Mouse (Mus musculus) embryo, embryonic 11 days (tissue): ENCODE data around the gene Gng10.

Experiments
- DNase-seq: peaks from one replicate; pipeline ENCODE4 v3.0.0-alpha.2; 2015

Gng10 gene

DNA sequence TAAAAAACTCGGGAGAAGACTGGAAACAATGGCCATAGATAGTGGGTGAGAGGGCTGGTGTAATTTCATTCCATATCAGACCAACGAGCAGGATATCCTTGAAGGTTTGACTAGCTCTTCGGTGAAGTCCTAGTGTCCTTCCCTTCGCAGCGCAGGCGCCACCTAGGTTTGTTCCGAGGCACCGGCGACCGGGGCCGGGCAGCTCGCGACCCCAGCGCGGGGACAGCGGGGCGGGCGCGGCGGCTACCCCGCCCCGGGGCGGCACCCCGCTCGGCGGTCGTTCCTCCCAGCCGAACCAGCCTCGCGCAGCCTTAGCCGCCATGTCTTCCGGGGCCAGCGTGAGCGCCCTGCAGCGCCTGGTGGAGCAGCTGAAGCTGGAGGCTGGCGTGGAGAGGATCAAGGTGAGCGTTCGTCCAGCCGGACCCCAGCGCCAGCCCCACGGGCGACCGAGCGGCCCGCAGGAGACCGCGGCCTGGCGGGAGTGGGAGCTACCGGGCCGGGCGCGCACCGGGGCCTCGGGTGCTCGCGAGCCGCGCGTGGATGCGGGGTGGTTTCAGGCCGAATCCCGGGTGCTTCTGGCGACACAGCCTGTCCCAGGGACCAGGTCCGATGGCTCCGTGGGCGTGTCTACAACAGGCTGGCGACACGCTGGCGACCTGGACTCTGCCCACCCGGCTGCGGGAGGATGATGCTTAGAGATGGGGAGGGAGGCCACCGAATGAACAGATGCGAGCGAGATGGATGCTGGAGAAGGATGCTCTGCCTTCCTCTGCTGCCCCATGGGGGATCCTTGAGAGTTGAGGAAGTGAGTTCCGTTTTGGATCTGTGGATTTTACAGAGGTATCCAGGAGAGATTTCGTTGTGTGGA, at the start of gene Gng10:
TSS of gene Gng10 (plus strand) at position 171 of the 868 bp plus-strand sequence.
- DNase-seq, result peak; percentile 75

DNA sequence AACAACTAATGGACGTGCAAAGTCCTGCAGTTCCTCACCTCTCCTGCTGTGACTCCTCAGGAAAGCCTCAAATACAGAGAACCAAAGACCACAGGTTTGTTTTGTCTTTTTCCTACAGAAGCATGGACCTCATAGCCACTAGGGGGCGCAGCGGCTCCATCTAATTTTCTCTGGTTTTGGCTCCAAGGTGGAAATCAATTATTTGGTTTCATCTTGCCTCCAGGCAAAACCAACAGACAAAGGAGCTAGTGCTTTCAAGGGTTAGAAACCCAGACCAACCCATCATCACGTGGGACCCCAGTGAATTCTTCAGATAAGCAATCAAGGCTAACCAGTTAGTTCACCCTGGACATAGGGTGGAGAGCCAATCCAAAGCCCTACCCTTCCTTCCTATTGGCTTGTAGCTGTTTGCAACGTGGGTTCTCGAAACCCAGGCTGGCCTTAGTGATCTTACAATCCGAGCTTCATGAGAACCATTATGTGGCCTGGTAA, 49.7 kb upstream of the Gng10 start:
- DNase-seq, result peak; percentile 85

DNA sequence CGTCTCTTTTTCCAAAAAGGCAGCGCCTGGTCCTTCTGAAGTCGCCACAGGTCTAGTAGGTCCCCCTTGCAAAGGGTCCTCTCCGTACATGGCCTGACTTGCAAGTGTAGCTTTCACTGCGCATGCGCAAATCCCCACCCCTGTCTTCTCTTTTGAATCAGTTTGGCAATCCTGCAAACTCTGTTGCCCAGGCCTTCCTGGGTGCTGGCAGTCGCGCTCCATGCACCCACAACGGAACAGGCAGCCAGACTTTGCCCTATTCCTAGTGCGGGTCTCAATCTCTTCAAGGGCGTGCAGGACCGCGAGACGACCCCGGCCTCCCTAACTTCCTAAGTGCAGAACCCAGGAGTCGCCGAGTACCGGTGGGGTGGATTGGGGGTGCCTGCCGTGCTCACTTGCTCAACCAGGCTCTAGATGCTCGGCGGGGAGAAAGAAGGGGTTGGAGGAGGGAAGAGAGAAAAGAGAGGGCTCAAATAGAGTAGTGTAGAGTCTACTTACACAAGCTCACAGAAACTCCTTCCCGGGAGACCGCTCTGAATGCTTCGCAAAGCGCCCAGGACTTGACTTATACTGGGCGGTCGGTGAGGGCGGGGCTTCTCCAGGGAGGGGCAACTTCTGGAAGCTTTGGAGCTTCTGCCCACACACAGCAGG, 48.2 kb upstream of the Gng10 start, which contains the start of gene Ptgr1:
TSS of gene Ptgr1 (minus strand) at position 580 of the 651 bp plus-strand sequence.
- peak; percentile 90 for DNase-seq

DNA sequence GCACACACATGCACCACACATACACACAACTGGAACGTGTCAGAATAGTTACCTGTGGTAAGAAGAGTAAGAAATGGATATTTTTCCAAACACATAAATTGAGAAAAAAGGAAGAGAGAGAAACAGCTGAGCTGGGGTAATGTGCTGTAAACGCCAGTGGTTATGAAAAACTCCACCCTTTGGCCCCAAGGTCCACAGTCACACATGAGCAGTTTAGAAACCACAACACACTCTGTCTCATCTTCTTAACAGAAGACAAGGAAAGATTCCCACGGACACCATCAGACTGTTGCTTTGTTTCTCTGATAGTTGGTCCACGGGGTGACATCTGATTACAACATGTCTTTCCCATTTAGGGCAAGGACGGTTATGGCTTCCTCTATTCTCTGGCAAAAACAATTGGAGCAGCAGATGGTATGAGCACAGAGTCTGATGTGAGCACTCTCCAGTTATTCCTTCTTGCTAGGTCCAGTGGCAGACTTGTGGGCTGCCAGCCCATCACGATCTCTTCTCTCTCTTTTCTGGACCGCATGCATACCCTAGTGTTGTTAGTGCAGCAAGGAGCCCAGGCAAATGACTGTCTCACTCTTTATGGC, 45.5 kb upstream of the Gng10 start:
- DNase-seq, result no peak

DNA sequence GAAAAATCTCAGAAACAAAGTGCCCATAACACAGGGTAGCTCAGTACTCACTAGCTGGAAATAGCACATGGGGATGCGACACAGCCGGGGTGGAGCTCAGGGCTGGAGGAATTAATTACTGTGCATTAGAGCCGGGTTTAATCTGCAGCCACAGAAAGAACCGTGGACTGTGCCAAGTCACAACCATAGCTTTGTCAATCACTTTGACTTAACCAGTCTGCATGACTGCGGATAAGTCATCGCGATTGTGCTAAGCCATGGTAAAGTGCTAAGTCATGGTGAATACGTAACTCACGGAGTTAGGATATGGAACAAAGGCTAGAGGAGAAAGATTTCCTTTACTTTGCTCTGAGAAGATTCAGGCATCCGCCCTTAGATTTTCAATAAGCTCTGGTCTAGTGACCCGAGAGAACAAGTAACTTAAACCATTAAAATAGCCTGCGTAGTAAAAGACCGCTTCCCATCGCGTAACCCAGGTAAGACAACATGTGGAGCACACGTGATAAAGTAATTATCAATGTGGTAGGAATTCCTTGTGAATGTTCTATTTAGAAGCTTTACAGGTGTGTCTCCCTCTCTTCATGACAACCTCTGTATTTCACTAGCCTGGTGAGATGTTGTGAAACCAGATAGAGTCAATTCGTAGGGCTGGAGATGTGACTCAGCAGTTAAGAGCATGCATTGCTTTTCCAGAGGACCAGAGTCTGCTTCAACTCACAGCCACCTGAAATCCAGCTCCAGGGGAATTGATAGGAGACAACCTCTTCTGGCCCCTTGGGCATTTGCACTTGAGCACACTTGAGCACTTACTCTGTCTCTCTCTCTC, 44.1 kb upstream of the Gng10 start:
- no peak for DNase-seq

DNA sequence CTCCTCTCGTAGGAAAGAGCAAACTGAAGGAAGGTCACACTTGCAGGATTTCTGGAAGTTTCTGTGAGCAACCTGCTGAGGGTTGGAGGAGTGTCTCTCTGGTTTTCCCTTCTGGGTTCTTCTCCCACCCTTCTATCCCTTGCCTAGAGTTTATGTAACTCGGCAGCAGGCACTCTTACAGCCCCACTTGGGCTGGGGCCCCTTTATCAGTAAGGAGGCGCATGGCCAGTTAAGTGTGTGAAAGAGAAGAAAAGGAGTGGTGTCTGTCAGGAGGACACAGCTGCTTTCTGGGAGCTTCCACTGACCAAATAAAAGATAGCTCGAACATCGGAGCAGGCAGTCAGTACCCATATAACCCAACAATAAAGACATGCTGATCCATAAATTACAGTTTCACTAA, 42.7 kb upstream of the Gng10 start:
- no peak for DNase-seq

DNA sequence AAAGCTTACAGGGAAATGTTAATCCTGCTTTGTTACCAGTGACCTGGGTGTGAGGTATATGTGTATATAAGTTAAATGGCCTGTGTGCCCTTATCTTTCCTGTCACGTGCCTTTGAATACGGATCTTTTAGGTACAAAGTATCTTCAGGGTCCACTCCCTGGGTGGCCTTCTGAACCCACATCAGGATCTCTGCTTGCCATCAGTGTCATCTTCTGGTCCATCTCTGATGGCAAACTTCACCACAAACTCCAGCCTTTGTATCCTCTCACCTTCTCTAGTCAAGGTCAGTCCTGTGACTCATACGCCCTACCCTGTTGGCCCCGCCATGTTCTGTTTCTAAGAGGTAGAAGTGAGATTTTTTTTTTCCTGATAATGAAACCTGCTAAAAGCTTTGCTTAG, 40.1 kb upstream of the Gng10 start, which contains the start of gene Dnajc25:
TSS of gene Dnajc25 (plus strand) at position 301 of the 400 bp plus-strand sequence.
- no peak for DNase-seq

DNA sequence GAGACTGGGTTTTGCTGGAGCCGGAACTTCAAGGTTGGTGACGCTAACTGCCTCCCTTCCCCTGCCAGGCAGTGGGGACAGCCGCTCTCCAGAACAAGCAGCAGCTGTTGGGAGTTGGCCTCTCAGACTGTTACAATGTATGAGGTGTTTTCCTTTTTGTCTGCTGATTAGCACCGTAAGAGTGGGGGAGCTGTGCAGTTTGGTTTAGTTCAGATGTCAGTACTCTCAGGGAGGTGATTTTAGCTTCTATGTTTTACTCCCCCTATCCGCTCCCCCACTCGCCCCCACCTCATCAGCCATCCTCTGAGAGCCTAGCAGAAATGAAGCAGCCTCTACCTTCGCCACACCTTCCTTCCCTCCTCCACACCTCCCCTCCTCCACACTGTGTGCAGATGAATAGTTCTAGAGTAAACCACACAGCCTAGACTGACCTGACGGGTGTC, 39.6 kb upstream of the Gng10 start:
- no peak for DNase-seq

DNA sequence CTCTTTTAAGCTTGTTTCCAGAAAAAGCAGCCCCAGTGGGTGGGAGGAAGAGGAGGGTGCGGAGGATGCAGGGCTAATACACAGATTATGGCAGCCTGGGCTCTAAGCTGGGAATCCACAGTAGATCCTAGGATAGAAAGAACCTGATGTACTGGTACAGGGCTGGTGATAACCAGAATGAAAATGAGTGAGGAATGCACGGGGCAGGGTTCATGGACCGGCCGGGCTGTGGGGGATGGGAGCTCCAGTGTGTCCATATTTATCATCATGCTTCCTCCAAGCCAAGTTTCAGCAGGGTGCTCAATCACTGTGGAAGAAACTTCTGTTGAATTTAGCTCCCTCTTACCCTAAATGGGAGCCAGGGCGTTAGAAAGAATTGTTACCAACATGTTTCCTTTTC, 37.8 kb upstream of the Gng10 start:
- no peak for DNase-seq

DNA sequence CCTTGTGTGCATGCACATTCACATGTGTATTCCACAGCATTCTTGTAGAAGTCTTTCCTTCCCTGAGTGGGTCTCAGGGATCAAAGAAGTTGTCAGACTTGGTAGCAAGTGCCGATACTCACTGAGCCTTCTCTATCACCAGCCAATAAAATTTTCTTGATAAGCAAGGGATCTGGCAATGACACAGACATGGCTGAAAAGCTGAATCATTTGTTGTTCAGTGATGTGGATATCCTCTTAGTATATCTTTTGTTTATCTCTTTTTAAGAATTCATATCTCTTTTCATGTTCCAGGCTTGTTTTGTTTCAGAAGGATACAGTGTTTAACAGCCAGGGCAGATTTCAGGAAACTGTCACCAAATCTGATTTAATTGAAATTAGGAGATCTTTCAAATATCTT, 36.2 kb upstream of the Gng10 start:
- DNase-seq, result no peak

DNA sequence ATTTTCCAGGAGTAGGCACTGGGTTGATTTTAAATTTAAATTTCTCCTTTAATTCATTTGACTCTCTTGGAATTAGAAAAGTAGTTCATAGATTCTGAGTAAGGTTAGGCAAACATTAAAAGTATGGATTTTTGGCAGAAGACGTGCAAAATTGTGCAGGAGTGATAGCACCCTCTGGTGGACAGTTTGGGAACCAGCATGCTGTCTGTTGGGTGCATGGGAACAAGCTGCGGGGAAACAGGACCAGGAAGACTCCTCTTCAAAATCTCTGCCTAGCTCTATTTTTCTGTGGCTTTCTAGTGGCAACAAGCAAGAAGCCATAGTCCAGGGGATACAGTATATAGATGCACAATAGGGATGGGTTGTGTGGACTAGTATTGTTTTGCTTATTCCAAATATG, 35.2 kb upstream of the Gng10 start:
- DNase-seq, result peak; percentile 76

DNA sequence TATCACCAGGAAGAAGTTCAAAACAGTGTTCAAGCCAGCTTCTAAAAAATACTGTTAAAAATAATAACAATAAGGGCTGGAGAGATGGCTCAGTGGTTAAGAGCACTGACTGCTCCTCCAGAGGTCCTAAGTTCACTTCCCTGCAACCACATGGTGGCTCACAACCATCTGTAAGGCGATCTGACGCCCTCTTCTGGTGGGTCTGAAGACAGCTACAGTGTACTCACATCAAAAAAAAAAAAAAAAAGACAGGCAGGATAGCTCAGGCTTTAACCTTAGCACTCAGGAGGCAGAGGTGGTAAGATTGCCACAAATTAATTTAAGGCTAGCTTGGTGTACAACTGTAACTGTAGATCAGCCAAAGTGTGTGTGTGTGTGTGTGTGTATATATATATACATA, 34.3 kb upstream of the Gng10 start:
- peak; percentile 48 for DNase-seq

DNA sequence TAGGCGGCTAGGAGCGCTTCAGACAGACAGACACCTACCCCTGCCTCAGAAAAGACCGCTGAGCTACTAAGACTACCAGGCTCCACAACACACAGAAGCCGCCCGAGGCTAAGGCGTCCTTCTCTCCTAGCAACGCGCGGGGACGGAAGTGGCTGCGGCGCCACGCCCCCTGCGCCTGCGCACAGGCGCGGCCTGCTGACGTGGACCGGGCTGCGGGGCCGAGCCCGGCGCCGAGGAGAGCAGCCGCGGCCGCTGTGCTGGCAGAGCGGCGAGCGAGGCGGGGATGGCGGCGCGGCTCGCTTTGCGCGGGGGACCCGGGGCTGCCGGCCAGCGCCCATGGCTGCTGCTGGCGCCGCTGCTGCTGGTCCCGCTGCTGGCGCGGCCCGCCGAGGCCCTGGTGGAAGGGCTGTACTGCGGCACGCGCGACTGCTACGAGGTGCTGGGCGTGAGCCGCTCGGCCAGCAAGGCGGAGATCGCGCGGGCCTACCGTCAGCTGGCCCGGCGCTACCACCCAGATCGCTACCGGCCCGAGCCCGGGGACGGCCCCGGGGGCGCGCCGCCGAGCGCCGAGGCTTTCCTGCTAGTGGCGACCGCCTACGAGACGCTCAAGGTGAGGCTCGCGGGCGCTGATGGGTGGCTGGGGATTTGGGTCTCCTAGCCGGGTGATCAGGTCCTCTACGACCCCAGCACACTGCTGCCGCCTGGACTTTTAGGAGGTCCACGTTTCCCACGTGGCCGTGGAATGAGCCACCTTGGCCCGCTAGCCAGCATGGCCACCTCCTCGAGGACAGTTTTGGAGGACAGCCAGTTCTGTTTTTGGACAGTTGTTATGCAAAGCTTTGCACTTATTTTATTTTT, 31.7 kb upstream of the Gng10 start, which contains the start of gene Gm20503:
TSS of gene Gm20503 (plus strand) at position 263 of the 858 bp plus-strand sequence.
- peak; percentile 97 for DNase-seq

DNA sequence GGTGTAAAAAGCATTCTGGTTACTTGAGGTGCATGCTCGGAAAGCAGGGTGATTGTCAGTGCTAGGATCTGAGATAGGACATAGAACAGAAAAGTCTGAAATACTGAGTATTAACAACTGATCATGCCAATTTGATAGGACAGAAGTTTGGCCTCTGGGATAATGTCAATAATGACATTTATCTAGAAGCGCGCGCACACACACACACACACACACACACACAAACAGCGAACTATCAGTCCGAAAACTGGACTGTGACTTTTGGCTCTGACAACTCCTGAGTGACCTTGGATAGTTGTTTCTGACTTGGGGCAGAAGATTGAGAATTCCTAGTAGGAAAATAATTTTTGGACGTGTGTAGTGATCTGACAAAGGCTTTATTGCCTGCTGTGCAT, 31.1 kb upstream of the Gng10 start:
- DNase-seq, result no peak

DNA sequence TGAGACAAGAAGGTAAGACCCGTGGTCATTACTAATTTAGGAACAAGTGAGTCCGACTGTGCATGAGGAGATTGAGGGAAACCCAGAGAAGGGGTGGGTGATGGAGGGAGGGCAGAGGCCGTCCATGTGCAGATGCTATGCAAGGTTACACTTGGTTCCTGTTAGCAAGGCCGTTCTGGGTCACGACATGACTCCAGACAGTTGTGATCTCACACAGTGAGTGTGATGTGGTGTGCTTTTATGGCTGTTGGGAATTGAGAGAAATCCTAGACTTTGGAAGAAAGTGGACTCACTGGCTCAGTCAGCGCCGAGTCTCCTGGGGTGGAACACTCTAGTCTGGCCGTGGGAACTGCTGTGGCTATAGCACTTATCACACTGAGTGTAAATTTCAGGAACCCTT, 28.7 kb upstream of the Gng10 start:
- DNase-seq, result peak; percentile 47

DNA sequence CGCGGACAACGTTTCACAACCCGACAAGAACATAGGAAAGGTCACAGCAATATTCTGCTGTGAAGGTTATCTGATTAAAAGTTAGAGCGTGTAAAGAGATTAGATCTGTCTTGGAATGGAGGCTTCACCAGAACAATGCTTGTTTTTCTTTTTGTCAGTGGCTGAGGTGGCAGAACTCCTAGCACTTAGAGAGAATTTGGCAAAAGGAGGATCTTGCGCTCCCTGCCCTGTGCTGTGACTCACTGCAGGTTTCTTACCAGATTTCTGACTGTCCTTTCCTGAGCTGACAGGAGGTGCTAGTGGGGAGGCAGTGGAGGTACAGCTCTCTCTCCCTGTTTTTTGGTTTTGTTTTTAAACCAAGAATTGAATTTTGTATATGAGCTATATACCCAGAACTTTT, 27.9 kb upstream of the Gng10 start:
- DNase-seq, result no peak

DNA sequence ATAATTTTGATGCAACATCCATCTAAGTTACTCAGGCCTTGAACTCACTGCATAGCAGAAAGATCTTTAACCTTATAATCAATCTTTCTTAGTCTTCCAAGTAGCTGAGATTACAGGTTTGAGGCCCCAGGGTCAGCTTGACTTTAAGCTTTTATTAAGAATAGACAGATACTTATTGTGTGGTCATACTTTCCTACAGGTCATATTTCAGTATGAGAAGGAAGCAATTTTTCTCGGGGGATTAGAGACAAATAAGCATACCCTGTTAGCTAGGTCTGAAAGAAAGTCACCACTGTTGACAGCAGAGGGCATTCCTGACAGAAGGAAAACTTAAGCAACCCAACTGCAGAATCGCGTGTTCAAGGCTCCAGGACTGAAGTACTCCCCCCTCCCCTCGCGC, 26.9 kb upstream of the Gng10 start:
- DNase-seq, result no peak

DNA sequence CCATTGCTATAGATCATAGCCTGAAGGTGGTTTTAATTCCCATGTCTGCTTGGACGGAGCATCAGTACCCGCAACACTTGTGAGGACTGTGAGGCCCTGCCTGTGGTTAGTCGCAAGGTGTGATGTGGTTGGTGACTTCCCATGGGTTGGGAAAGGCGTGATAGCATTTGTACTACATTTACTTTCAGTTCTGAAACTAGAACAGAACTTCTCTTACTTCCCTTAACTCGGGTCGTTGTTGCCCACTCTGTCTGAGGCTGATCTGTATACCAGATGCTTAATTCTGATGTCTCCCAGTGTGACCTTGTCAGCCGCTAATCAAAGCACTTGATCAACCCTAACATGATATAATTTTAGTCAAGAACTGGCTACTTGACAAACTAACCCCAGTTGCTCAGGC, 25.7 kb upstream of the Gng10 start:
- DNase-seq, result no peak

DNA sequence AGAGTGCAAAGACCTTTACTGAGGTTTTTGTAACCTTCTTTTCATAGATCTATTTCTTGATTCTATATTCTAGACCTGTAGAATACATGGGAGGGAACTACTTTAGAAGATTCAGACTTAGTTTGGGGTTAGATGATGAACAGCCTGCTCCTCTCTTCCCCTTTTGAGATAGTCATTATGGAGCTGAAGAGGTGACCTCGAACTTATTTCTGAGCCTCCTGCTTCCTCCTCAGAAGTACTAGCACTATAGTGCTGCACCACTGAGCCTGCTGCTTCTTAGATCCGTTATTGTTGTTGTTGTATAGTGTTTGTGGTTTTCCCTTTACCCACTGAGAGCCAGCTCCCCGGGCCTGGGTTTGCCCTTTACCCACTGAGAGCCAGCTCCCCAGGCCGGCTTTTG, 25.2 kb upstream of the Gng10 start:
- DNase-seq, result no peak

DNA sequence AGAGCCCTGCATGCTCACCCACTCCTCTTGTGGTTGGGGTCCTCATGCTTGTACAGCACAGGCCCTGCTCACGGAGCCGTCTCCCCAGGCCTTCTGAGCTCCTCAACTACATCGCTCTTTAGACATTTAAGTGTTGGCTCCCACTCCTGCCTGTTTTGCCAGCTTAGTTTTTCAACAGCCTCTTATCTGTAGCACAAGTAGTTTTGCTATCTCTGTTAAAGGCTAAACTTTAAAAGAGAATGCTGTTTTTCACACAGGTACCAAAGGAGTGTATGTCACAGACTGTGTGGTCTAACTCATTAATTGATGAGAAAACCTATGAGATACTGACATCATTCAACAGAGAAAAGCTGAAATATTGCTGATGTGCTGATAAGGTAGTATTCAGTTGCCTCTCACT, 23.4 kb upstream of the Gng10 start:
- DNase-seq, result no peak

DNA sequence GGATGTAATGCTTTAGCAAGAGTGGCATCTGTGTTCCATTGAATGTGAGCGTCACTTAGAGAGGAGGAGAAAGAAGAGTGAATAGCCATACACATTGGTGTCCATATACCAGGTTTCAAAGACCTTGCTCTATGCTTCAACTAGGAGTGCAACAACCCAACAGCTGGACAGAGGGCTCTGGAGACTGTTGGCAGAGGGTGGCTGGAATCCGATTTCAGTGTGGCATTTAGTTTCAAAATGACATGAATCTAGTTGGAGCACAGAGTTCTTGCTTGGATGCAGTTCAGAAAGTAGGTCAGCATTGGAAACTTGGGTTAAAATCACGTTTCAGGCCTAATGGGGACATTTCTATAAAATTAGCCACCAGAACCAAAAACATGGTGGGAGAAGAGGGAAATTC, 19.7 kb upstream of the Gng10 start:
- DNase-seq, result no peak

DNA sequence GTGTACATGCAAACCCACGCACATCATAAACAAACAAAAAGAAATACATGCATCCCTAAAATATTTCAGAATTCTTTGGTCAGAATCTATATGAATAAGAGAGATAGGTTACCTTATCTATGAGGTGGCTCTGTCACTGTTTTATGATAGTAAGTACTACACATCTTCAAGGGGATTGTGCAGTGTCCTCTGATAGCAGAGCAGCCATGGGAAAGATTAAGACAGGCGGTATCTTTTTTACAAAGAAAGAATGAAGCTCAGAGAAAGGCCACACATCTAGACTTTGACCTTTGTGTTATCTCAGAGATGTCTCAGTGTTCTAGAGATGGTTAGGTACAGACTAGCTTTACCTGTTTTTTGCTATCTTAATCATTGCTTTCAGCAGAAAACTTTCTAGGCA, 18.0 kb upstream of the Gng10 start:
- no peak for DNase-seq
